Mouse (Mus musculus) liver, embryonic 14.5 days (tissue): ENCODE results near the gene Ccdc78. TPM values are rescaled to one million over a fixed set of nuclear protein-coding genes. Genes with fewer than 3 reads are reported as not detected.

Experiments used
- ATAC-seq: fragments of 200-750 bp; cut with Nextera tagmentation; 2 replicates; pipeline ENCODE4 v1.8.0; 2017; ENCODE audit warnings: moderate number of reproducible peaks, mild to moderate bottlenecking, moderate library complexity; ENCODE audit not compliant: insufficient read depth
- DNase-seq, 3 experiments: peaks; one replicate each; pipeline ENCODE4 v3.0.0-alpha.2; 2012 to 2013; ENCODE audit warnings: low read depth in 3 of 3, low spot score in 3 of 3
- H3K27ac ChIP-seq: fragments of 300-500 bp; sonication (generic); 2 replicates; pipeline ENCODE4 v1.5.1; 2014; ENCODE audit warnings: moderate library complexity, mild to moderate bottlenecking, control low read depth, inconsistent platforms
- H3K27me3 ChIP-seq: fragments of 300-500 bp; sonication (generic); 2 replicates; pipeline ENCODE4 v1.6.1; 2014; ENCODE audit warnings: mild to moderate bottlenecking, low read length, moderate library complexity; ENCODE audit not compliant: control insufficient read depth, insufficient read depth
- H3K36me3 ChIP-seq: fragments of 300-500 bp; sonication (generic); replicated peaks from 2 replicates; pipeline ENCODE4 v1.6.1; 2014; ENCODE audit warnings: low read depth; ENCODE audit not compliant: control insufficient read depth, insufficient read depth
- H3K4me1 ChIP-seq, 2 experiments: fragments of 200-500 bp in 1 of 2; fragments of 300-500 bp in 1 of 2; sonication (generic) in 1 of 2; replicated peaks; 2 replicates each; pipeline ENCODE4 v1.6.1; 2012 to 2014; ENCODE audit warnings: antibody characterized with exemption in 1 of 2, inconsistent platforms in 1 of 2, low read length in 1 of 2; ENCODE audit not compliant: control insufficient read depth in 2 of 2, insufficient read depth in 2 of 2
- H3K4me2 ChIP-seq: fragments of 300-500 bp; sonication (generic); 2 replicates; pipeline ENCODE4 v1.6.1; 2014; ENCODE audit warnings: low read depth, mild to moderate bottlenecking, control low read depth, moderate library complexity
- H3K4me3 ChIP-seq, 2 experiments: fragments of 200-500 bp in 1 of 2; fragments of 300-500 bp in 1 of 2; sonication (generic) in 1 of 2; 2 replicates each; pipeline ENCODE4 v1.5.1; 2012 to 2014; ENCODE audit warnings: low read depth in 2 of 2, low read length in 2 of 2, mild to moderate bottlenecking in 2 of 2, control low read depth in 1 of 2, inconsistent platforms in 1 of 2, moderate library complexity in 1 of 2; ENCODE audit not compliant: insufficient read depth in 1 of 2
- H3K9ac ChIP-seq: fragments of 300-500 bp; sonication (generic); replicated peaks from 2 replicates; pipeline ENCODE4 v1.6.1; 2014; ENCODE audit warnings: mild to moderate bottlenecking, control low read depth, moderate library complexity
- H3K9me3 ChIP-seq: fragments of 300-500 bp; sonication (generic); 2 replicates; pipeline ENCODE4 v1.6.1; 2016; ENCODE audit warnings: low read length, mixed read lengths; ENCODE audit not compliant: control insufficient read depth
- CTCF ChIP-seq: IDR thresholded peaks from 2 replicates; pipeline ENCODE4 v1.5.1; 2016; ENCODE audit warnings: antibody characterized with exemption, low read depth, control low read depth
- EP300 ChIP-seq: IDR thresholded peaks from 2 replicates; pipeline ENCODE4 v1.6.1; 2016; ENCODE audit warnings: antibody characterized with exemption, low read depth
- WGBS: fragments of 180-500 bp; shearing (Covaris S2); extraction: QIAGEN DNeasy Blood & Tissue Kit; methylation state at CpG from one replicate; pipeline ENCODE4 v1.1.7; 2014; ENCODE audit not compliant: insufficient replicate concordance; 5-methylcytosine and 5-hydroxymethylcytosine counted together
- microRNA-seq: library from miRNA; unstranded; fragments of <30 nt; microRNA quantifications from one replicate; pipeline ENCODE4, GENCODE M21; 2016
- polyA plus RNA-seq, 2 experiments: library from polyadenylated mRNA; depleted of rRNA in 1 of 2; stranded (reverse) in 1 of 2; unstranded in 1 of 2; fragments of >200 nt; fragmentation: Nextera tagmentation in 1 of 2; extraction: Ambion mirVana in 1 of 2; gene quantifications; 2 replicates each; pipeline versions ENCODE4 v1.2.1 to v1.2.3; 2012 to 2014

Gene Ccdc78
- polyA plus RNA-seq, 2 experiments, result 0.02 TPM; not detected in 1

DNA sequence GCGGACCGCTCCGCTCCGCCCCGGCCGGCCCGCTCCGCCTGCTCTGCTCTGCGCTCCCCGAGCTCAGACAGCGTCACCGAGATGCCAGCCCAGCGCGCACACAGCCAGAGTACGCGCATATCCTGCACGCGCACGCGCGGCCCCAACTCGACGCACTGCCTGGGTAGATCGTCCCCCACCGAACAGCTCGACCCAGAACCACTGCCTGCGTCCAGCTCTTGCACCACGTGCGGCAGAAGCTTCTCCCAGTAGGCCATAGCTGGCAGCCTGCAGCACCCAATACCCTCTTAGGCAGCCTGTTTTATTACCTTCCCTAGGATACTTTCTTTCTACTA, 50.7 kb downstream of the Ccdc78 start, which contains the start of gene Rhbdl1:
Rhbdl1 (minus strand) TSS at position 220 of the 335 bp plus-strand sequence.
- H3K9me3 ChIP-seq, result no peaks in the 10 kb centered on the region
- DNase-seq, result no peak
- H3K27ac ChIP-seq, result no peak within 1 kb of the TSS
- H3K4me2 ChIP-seq, result peak within 1 kb of the TSS; percentile 53
- peaks cover 32% of the 10 kb centered on the region for H3K36me3 ChIP-seq
- TF ChIP-seq EP300 (no peak), CTCF (no peak)
- WGBS, result 10% methylated on average over 24 of the region's 29 CpGs
- peak within 1 kb of the TSS; percentile 7; the same call in 1 of the 2 replicates for H3K9ac ChIP-seq
- H3K27me3 ChIP-seq, result no peaks in the 10 kb centered on the region
- H3K4me1 ChIP-seq, result peaks cover 3 to 6% of the 10 kb centered on the region in 2 experiments; a peak in 1 of 4 replicates
- ATAC-seq, result no peak
- peak within 1 kb of the TSS in 1 of 2 experiments; percentile 23; a peak in 2 of 4 replicates for H3K4me3 ChIP-seq

DNA sequence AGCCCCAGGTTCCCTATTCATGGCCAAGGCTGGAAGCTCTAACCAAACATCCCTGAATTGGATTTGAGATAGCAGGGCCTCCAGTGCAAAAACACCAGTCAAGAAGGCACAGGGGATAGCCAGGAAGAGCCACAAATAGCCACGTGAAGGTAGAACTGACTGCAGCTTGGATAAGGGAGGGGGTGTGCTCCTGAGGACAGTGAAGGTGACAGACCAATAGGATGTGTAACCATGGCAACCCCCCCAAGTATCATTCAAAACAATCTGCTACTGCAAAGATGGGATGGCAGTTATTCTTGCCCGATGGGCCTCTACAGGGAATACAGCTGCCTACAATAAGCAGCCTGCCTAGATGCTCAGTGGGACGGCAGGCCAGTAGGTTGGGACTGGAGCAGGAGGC, 51.2 kb downstream of the Ccdc78 start:
- H3K36me3 ChIP-seq, result peaks cover 32% of the 10 kb centered on the region
- H3K9me3 ChIP-seq, result no peaks in the 10 kb centered on the region
- no peaks in the 10 kb centered on the region for H3K27me3 ChIP-seq
- H3K27ac ChIP-seq, result no peak overlapping the region
- H3K4me3 ChIP-seq, result no peak overlapping the region
- 51% methylated on average over 3 of the region's 3 CpGs for WGBS
- no peak overlapping the region for H3K4me2 ChIP-seq
- no peak overlapping the region for H3K9ac ChIP-seq
- DNase-seq (no peak), ATAC-seq (no peak)
- no peak for TF ChIP-seq EP300
- no peak for TF ChIP-seq CTCF
- H3K4me1 ChIP-seq, result peaks cover 3 to 6% of the 10 kb centered on the region in 2 experiments; a peak in 1 of 4 replicates

DNA sequence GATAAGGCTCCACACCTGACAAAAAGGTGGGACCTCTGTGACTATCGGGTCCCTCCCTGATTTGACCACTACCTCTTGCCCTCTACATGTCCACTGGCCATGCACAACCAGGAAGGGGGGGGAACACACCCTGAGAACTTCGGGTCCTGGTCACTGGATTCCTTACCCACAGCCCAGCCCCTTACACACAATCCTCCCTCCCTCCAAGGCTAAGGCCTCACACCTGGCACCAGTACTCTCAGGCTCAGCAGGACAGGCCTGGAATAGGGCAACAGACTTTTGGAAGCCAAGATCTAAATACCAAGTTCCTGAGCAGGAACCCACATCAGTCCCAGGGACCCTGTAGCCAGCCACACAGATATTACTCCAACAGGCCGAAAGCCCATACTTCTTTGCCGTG, 52.5 kb downstream of the Ccdc78 start:
- H3K9ac ChIP-seq, result no peak overlapping the region
- DNase-seq (no peak), ATAC-seq (no peak)
- H3K4me3 ChIP-seq, result no peak overlapping the region
- TF ChIP-seq CTCF (no peak), EP300 (no peak)
- H3K4me1 ChIP-seq, result peaks cover 12 to 14% of the 10 kb centered on the region in 2 experiments
- H3K36me3 ChIP-seq, result peaks cover 32% of the 10 kb centered on the region
- no peak overlapping the region for H3K4me2 ChIP-seq
- no peaks in the 10 kb centered on the region for H3K27me3 ChIP-seq
- H3K27ac ChIP-seq, result no peak overlapping the region
- no peaks in the 10 kb centered on the region for H3K9me3 ChIP-seq
- 75% methylated on average over 4 of the region's 4 CpGs for WGBS

DNA sequence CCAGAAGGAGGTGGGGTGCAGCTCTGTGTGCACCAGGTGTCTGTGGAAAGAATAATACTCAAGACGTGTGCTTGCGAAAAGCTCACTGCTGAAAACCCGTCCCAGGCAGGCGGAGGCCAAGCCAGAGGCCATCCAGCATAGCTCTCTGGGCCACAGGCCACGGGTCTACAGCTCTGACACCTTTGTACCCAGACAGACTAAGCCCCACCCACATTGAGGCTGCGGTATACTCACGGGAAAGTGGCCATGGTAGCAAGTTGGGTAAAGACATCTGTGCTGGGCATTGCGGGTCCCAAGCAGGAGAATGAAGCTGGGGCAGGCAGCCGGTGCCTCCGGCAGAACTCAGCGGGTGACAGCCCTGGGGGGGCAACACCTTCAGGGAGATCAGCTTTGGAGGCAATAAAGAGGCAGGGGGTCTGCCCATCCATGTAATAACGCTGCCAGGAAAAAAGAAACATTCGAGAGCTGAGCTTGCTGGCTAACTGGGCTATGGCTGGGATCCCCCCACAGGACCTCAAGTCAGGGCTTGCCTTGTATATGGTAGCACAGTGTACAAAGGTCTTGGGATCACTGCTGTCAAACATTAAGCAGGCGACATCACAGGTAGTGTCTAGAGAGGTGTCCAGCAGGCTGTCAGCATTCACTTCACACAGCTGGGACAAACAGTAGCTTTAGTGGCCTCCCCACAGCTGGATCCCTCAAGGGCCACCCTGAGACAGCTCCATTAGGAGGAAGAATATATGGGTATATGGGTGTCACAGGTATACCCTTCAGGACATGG, 53.3 kb downstream of the Ccdc78 start:
- Histone ChIP-seq H3K36me3 (peaks cover 32% of the 10 kb centered on the region), H3K4me3 (no peak overlapping the region), H3K27ac (no peak overlapping the region), H3K4me1 (peaks cover 13 to 15% of the 10 kb centered on the region in 2 experiments), H3K27me3 (no peaks in the 10 kb centered on the region), H3K9ac (no peak overlapping the region), H3K4me2 (no peak overlapping the region), H3K9me3 (no peaks in the 10 kb centered on the region)
- WGBS, result 78% methylated on average over 14 of the region's 14 CpGs
- ATAC-seq (no peak), DNase-seq (no peak)
- TF ChIP-seq EP300, result no peak
- TF ChIP-seq CTCF, result no peak

Small RNAs within 50 kb of the gene (microRNA-seq; reads per million reads assigned to microRNA genes)
- gene Gm25083, result not detected
- not detected for gene Mir3082
- gene Mir6966, result not detected

Other genes with a start within 250 kb of the Ccdc78 start
- 0.04 and 0.11 TPM in 2 replicates for gene Sox8, start 215.9 kb upstream of the Ccdc78 start, polyA plus RNA-seq (2012; rRNA removed)
- 0.15 TPM in 1 of 2 replicates, not detected in the other for gene Sox8, start 215.9 kb upstream of the Ccdc78 start, polyA plus RNA-seq (2014; fragmentation: Nextera tagmentation; extraction: Ambion mirVana)
- gene Lmf1, start 207.5 kb upstream of the Ccdc78 start, polyA plus RNA-seq (2012; rRNA removed), result 3.4 and 4.0 TPM in 2 replicates
- 7.9 and 9.3 TPM in 2 replicates for gene Lmf1, start 207.5 kb upstream of the Ccdc78 start, polyA plus RNA-seq (2014; fragmentation: Nextera tagmentation; extraction: Ambion mirVana)
- gene Gng13, start 69.4 kb upstream of the Ccdc78 start, polyA plus RNA-seq (2012; rRNA removed), result 0.60 TPM in 1 of 2 replicates, not detected in the other
- gene Gng13, start 69.4 kb upstream of the Ccdc78 start, polyA plus RNA-seq (2014; fragmentation: Nextera tagmentation; extraction: Ambion mirVana), result not detected in 2 replicates
- gene Chtf18, start 59.2 kb upstream of the Ccdc78 start, polyA plus RNA-seq (2012; rRNA removed), result 14.4 and 19.6 TPM in 2 replicates
- 12.4 and 15.5 TPM in 2 replicates for gene Chtf18, start 59.2 kb upstream of the Ccdc78 start, polyA plus RNA-seq (2014; fragmentation: Nextera tagmentation; extraction: Ambion mirVana)
- gene Rpusd1, start 58.9 kb upstream of the Ccdc78 start, polyA plus RNA-seq (2012; rRNA removed), result 9.5 and 11.1 TPM in 2 replicates
- 5.9 and 6.1 TPM in 2 replicates for gene Rpusd1, start 58.9 kb upstream of the Ccdc78 start, polyA plus RNA-seq (2014; fragmentation: Nextera tagmentation; extraction: Ambion mirVana)
- not detected in 2 replicates for gene Mslnl, start 50.5 kb upstream of the Ccdc78 start, polyA plus RNA-seq (2012; rRNA removed)
- not detected in 2 replicates for gene Mslnl, start 50.5 kb upstream of the Ccdc78 start, polyA plus RNA-seq (2014; fragmentation: Nextera tagmentation; extraction: Ambion mirVana)
- gene Msln, start 32.2 kb upstream of the Ccdc78 start, polyA plus RNA-seq (2012; rRNA removed), result 0.66 and 0.69 TPM in 2 replicates
- gene Msln, start 32.2 kb upstream of the Ccdc78 start, polyA plus RNA-seq (2014; fragmentation: Nextera tagmentation; extraction: Ambion mirVana), result 0.91 and 1.0 TPM in 2 replicates
- gene Narfl, start 12.8 kb upstream of the Ccdc78 start, polyA plus RNA-seq (2012; rRNA removed), result 7.5 and 10.2 TPM in 2 replicates
- 12.9 and 14.0 TPM in 2 replicates for gene Narfl, start 12.8 kb upstream of the Ccdc78 start, polyA plus RNA-seq (2014; fragmentation: Nextera tagmentation; extraction: Ambion mirVana)
- gene Haghl, start 907 bp upstream of the Ccdc78 start, polyA plus RNA-seq (2012; rRNA removed), result 6.1 and 7.6 TPM in 2 replicates
- gene Haghl, start 907 bp upstream of the Ccdc78 start, polyA plus RNA-seq (2014; fragmentation: Nextera tagmentation; extraction: Ambion mirVana), result 5.8 and 6.1 TPM in 2 replicates
- 37.7 and 46.6 TPM in 2 replicates for gene Fam173a, start 6.3 kb downstream of the Ccdc78 start, polyA plus RNA-seq (2012; rRNA removed)
- gene Fam173a, start 6.3 kb downstream of the Ccdc78 start, polyA plus RNA-seq (2014; fragmentation: Nextera tagmentation; extraction: Ambion mirVana), result 57.2 and 57.7 TPM in 2 replicates
- gene AC134908.4, start 9.1 kb downstream of the Ccdc78 start, polyA plus RNA-seq (2012; rRNA removed), result not detected in 2 replicates
- not detected in 2 replicates for gene AC134908.4, start 9.1 kb downstream of the Ccdc78 start, polyA plus RNA-seq (2014; fragmentation: Nextera tagmentation; extraction: Ambion mirVana)
- gene Metrn, start 10.6 kb downstream of the Ccdc78 start, polyA plus RNA-seq (2012; rRNA removed), result 20.3 and 27.3 TPM in 2 replicates
- gene Metrn, start 10.6 kb downstream of the Ccdc78 start, polyA plus RNA-seq (2014; fragmentation: Nextera tagmentation; extraction: Ambion mirVana), result 4.1 TPM in 2 replicates
- 0.04 and 0.22 TPM in 2 replicates for gene Fbxl16, start 22.5 kb downstream of the Ccdc78 start, polyA plus RNA-seq (2012; rRNA removed)
- gene Fbxl16, start 22.5 kb downstream of the Ccdc78 start, polyA plus RNA-seq (2014; fragmentation: Nextera tagmentation; extraction: Ambion mirVana), result not detected in 2 replicates
- gene Wdr24, start 37.0 kb downstream of the Ccdc78 start, polyA plus RNA-seq (2012; rRNA removed), result 14.1 and 14.3 TPM in 2 replicates
- gene Wdr24, start 37.0 kb downstream of the Ccdc78 start, polyA plus RNA-seq (2014; fragmentation: Nextera tagmentation; extraction: Ambion mirVana), result 9.2 and 11.4 TPM in 2 replicates
- gene Jmjd8, start 42.3 kb downstream of the Ccdc78 start, polyA plus RNA-seq (2012; rRNA removed), result 17.3 and 17.9 TPM in 2 replicates
- 13.7 and 16.2 TPM in 2 replicates for gene Jmjd8, start 42.3 kb downstream of the Ccdc78 start, polyA plus RNA-seq (2014; fragmentation: Nextera tagmentation; extraction: Ambion mirVana)
- 70.2 and 85.1 TPM in 2 replicates for gene Stub1, start 46.8 kb downstream of the Ccdc78 start, polyA plus RNA-seq (2012; rRNA removed)
- 96.7 and 100 TPM in 2 replicates for gene Stub1, start 46.8 kb downstream of the Ccdc78 start, polyA plus RNA-seq (2014; fragmentation: Nextera tagmentation; extraction: Ambion mirVana)
- gene Rhbdl1, start 50.7 kb downstream of the Ccdc78 start, polyA plus RNA-seq (2012; rRNA removed), result 1.5 and 2.0 TPM in 2 replicates
- gene Rhbdl1, start 50.7 kb downstream of the Ccdc78 start, polyA plus RNA-seq (2014; fragmentation: Nextera tagmentation; extraction: Ambion mirVana), result 0.35 and 0.58 TPM in 2 replicates
- 3.3 and 6.9 TPM in 2 replicates for gene Gm20683, start 55.2 kb downstream of the Ccdc78 start, polyA plus RNA-seq (2012; rRNA removed)
- 0.43 TPM in 1 of 2 replicates, not detected in the other for gene Gm20683, start 55.2 kb downstream of the Ccdc78 start, polyA plus RNA-seq (2014; fragmentation: Nextera tagmentation; extraction: Ambion mirVana)
- 33.3 and 34.7 TPM in 2 replicates for gene Rhot2, start 58.3 kb downstream of the Ccdc78 start, polyA plus RNA-seq (2012; rRNA removed)
- gene Rhot2, start 58.3 kb downstream of the Ccdc78 start, polyA plus RNA-seq (2014; fragmentation: Nextera tagmentation; extraction: Ambion mirVana), result 4.2 and 5.3 TPM in 2 replicates
- gene Wdr90, start 74.9 kb downstream of the Ccdc78 start, polyA plus RNA-seq (2012; rRNA removed), result 18.1 and 19.6 TPM in 2 replicates
- 7.5 and 11.1 TPM in 2 replicates for gene Wdr90, start 74.9 kb downstream of the Ccdc78 start, polyA plus RNA-seq (2014; fragmentation: Nextera tagmentation; extraction: Ambion mirVana)
- gene Mcrip2, start 82.2 kb downstream of the Ccdc78 start, polyA plus RNA-seq (2012; rRNA removed), result 22.1 and 23.1 TPM in 2 replicates
- 44.0 and 44.9 TPM in 2 replicates for gene Mcrip2, start 82.2 kb downstream of the Ccdc78 start, polyA plus RNA-seq (2014; fragmentation: Nextera tagmentation; extraction: Ambion mirVana)
- gene Mettl26, start 88.5 kb downstream of the Ccdc78 start, polyA plus RNA-seq (2012; rRNA removed), result 45.3 and 47.6 TPM in 2 replicates
- 46.5 and 50.3 TPM in 2 replicates for gene Mettl26, start 88.5 kb downstream of the Ccdc78 start, polyA plus RNA-seq (2014; fragmentation: Nextera tagmentation; extraction: Ambion mirVana)
- gene Wfikkn1, start 94.3 kb downstream of the Ccdc78 start, polyA plus RNA-seq (2012; rRNA removed), result 0.54 and 0.71 TPM in 2 replicates
- 0.52 and 0.67 TPM in 2 replicates for gene Wfikkn1, start 94.3 kb downstream of the Ccdc78 start, polyA plus RNA-seq (2014; fragmentation: Nextera tagmentation; extraction: Ambion mirVana)
- 6.4 and 7.8 TPM in 2 replicates for gene Rab40c, start 133.1 kb downstream of the Ccdc78 start, polyA plus RNA-seq (2012; rRNA removed)
- 3.4 and 3.8 TPM in 2 replicates for gene Rab40c, start 133.1 kb downstream of the Ccdc78 start, polyA plus RNA-seq (2014; fragmentation: Nextera tagmentation; extraction: Ambion mirVana)
- 270 and 414 TPM in 2 replicates for gene Pigq, start 158.4 kb downstream of the Ccdc78 start, polyA plus RNA-seq (2012; rRNA removed)
- gene Pigq, start 158.4 kb downstream of the Ccdc78 start, polyA plus RNA-seq (2014; fragmentation: Nextera tagmentation; extraction: Ambion mirVana), result 170 and 186 TPM in 2 replicates
- 4.3 and 8.9 TPM in 2 replicates for gene Nhlrc4, start 158.4 kb downstream of the Ccdc78 start, polyA plus RNA-seq (2012; rRNA removed)
- gene Nhlrc4, start 158.4 kb downstream of the Ccdc78 start, polyA plus RNA-seq (2014; fragmentation: Nextera tagmentation; extraction: Ambion mirVana), result 1.9 and 4.6 TPM in 2 replicates
- gene A930017K11Rik, start 166.0 kb downstream of the Ccdc78 start, polyA plus RNA-seq (2012; rRNA removed), result 0.16 and 0.24 TPM in 2 replicates
- 0.13 and 0.37 TPM in 2 replicates for gene A930017K11Rik, start 166.0 kb downstream of the Ccdc78 start, polyA plus RNA-seq (2014; fragmentation: Nextera tagmentation; extraction: Ambion mirVana)
- gene Capn15, start 199.2 kb downstream of the Ccdc78 start, polyA plus RNA-seq (2012; rRNA removed), result 7.7 and 9.0 TPM in 2 replicates
- gene Capn15, start 199.2 kb downstream of the Ccdc78 start, polyA plus RNA-seq (2014; fragmentation: Nextera tagmentation; extraction: Ambion mirVana), result 8.3 and 11.8 TPM in 2 replicates